Mouse (Mus musculus) forebrain, embryonic 10.5 days (tissue): ENCODE data around the gene Gng11. TPM values are rescaled to one million over a fixed set of nuclear protein-coding genes. Genes with fewer than 3 reads are reported as not detected.

Source experiments
- DNase-seq: peaks from one replicate; pipeline ENCODE4 v3.0.0-alpha.2; 2017; ENCODE audit warnings: low spot score; ENCODE audit errors: extremely low spot score
- H3K27ac ChIP-seq: fragments of 300-500 bp; sonication (generic); 2 replicates; pipeline ENCODE4 v1.5.1; 2016; ENCODE audit warnings: mild to moderate bottlenecking
- H3K27me3 ChIP-seq: fragments of 300-500 bp; sonication (generic); 2 replicates; pipeline ENCODE4 v1.6.1; 2016; ENCODE audit warnings: mild to moderate bottlenecking; ENCODE audit not compliant: poor library complexity, severe bottlenecking
- H3K36me3 ChIP-seq: fragments of 300-500 bp; sonication (generic); replicated peaks from 2 replicates; pipeline ENCODE4 v1.6.1; 2016; ENCODE audit warnings: mild to moderate bottlenecking, moderate library complexity
- H3K4me1 ChIP-seq: fragments of 300-500 bp; sonication (generic); 2 replicates; pipeline ENCODE4 v1.6.1; 2016
- H3K4me3 ChIP-seq: fragments of 300-500 bp; sonication (generic); 2 replicates; pipeline ENCODE4 v1.5.1; 2016; ENCODE audit warnings: mild to moderate bottlenecking, moderate library complexity
- H3K9me3 ChIP-seq: fragments of 300-500 bp; sonication (generic); 2 replicates; pipeline ENCODE4 v1.6.1; 2016; ENCODE audit warnings: mild to moderate bottlenecking, moderate library complexity
- WGBS: fragments of 180-500 bp; shearing (Covaris S2); methylation state at CpG from one replicate; pipeline ENCODE4 v1.1.7; 2016; 5-methylcytosine and 5-hydroxymethylcytosine counted together
- polyA plus RNA-seq: library from polyadenylated mRNA; unstranded; fragments of >200 nt; fragmentation: Nextera tagmentation; extraction: Ambion mirVana; gene quantifications from 2 replicates; pipeline ENCODE4 v1.2.1, GENCODE M21; 2016

Gene Gng11
- polyA plus RNA-seq = 24.3 and 26.4 TPM in 2 replicates

- H3K4me1 ChIP-seq = peaks cover 12% of the 10 kb centered on the region
- peak within 1 kb of the TSS; percentile 54 for H3K4me3 ChIP-seq
- H3K36me3 ChIP-seq = no peaks in the 10 kb centered on the region
- H3K27ac ChIP-seq = peak within 1 kb of the TSS; percentile 86
- H3K9me3 ChIP-seq = no peaks in the 10 kb centered on the region
- 2% methylated on average over 19 of the region's 19 CpGs for WGBS
- peak; percentile 35 for DNase-seq
- no peaks in the 10 kb centered on the region for H3K27me3 ChIP-seq
Measured at GRCm38 (mm10) chr6:4003890-4004306, at the start of gene Gng11. Gng11 (plus strand) TSS chr6:4003904.

DNA sequence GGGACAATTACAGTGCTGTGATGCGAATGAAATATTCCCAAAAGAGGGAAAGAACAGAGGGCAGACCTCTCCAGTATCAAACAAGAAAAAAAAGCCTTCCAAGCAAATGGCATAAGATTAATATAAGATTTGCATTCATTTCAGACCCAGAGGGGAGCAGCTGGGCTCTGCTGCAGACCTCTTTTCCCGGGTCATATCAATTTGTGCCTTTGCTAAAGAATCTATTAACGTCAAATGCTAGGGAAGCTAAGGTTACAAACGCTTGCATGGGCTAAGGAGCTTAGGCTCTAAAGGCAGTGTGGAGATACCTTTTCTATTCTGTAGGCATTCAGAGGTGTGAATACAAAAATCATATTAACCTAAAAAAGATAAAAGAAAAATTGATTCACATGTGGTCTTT, 48.7 kb upstream of the Gng11 start:
- Histone ChIP-seq H3K27ac (no peak overlapping the region), H3K36me3 (no peaks in the 10 kb centered on the region), H3K27me3 (no peaks in the 10 kb centered on the region), H3K4me1 (no peaks in the 10 kb centered on the region), H3K4me3 (no peak overlapping the region), H3K9me3 (no peaks in the 10 kb centered on the region)
- WGBS = 66% methylated on average over 4 of the region's 4 CpGs
- DNase-seq = no peak

DNA sequence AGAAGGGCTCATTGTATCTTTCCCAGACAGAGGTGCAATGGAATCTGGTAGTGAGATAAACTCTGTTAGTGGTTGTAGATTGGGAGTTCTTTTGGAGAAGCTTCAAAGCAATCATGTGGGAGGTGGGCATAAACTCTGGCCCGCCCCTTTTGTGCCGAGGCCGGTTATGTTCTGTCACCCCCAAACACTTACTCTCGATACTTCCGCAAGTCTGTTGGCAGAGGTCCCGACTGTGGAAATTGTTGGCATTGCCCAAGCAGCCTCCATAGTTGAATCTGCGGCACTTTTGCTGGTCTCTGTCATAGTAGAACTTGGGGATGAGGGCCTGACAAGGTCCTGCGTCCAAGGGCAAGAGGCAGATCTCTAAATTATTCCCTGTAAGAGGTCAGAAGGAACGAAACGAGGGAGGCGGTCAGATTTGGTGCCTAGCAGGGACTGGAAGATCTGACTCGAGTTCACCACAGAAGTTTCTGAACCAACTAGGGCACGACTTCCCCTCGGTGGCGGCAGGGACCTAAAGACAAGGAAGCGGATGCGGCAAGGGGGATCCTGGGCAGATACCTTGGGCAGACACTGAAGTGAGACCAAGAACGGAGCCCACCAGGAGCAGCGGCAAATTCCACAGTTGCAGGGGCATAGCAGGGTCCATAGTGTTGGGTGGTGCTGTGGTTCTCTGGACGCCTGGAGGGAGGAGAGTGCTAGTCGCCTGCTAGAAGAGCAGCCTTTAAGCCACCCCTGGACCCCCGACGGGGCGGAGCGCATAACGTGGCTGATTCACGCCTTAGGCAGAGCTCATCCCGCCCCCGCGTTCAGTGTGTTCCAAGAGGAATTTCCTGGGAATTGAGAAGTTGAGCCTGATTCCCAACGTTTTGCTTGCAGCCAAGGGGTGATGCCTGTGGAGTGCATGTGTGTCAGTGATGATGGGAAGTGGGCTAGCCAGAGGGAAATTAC, 35.8 kb upstream of the Gng11 start:
- DNase-seq = peak; percentile 14
- WGBS = 28% methylated on average over 31 of the region's 31 CpGs
- peaks cover 18% of the 10 kb centered on the region for H3K27me3 ChIP-seq
- H3K4me1 ChIP-seq = peaks cover 6% of the 10 kb centered on the region
- H3K27ac ChIP-seq = no peak overlapping the region
- H3K4me3 ChIP-seq = peak overlapping the region; percentile 31
- H3K36me3 ChIP-seq = no peaks in the 10 kb centered on the region
- no peaks in the 10 kb centered on the region for H3K9me3 ChIP-seq

DNA sequence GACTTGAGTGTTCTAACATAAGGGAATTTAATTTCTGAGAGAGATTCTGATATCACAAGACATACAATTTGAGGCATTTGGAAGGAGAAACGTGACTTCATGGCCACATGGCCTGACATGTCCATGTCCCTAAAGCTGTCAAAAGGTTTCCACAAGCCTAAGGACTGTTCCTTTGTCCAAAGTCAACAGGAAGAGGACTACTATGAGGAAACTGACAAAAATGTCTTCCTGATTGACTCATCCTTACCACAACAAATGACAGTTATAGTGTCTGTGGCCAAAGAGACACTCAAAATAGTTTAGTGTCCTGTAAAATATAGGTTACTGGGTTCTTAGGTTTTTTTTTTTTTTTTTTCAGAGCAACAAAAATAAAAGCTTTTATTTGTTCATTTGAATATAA, 30.0 kb upstream of the Gng11 start:
- Histone ChIP-seq H3K9me3 (no peaks in the 10 kb centered on the region), H3K4me1 (no peaks in the 10 kb centered on the region), H3K27ac (no peak overlapping the region), H3K4me3 (no peak overlapping the region), H3K27me3 (0 out of 2 replicates have a peak, but pooled peaks cover 3% of the 10 kb centered on the region), H3K36me3 (no peaks in the 10 kb centered on the region)
- 86% methylated on average over 1 of the region's 1 CpGs for WGBS
- DNase-seq = no peak

DNA sequence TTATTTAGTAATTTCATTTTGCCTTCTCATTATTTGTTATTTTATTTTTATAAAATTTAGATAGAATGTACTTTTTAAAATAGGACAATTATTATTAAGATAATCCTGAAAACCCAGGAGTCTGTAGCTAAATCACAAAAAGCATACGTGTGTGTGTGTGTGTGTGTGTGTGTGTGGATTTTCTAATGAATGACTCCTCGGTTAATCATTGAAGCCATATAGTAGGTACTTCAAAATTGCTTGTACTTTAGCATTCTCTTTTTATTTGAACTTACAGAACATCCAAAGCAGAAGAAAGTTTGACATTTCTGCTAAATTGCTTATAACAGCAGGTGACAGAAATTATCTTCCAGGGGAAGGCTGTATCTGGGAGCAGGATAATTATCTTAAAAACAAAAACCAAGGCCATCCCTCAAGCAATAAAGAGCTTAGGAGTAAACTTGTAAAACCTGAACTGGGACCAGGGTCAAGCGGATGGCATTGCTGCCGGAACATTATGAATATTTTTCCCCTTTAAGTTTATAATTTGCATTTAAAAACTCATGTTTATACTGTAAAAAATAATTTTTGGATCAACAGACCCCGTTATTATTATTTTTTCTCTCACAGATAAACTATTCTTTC, 20.9 kb upstream of the Gng11 start:
- Histone ChIP-seq H3K4me3 (no peak overlapping the region), H3K27me3 (no peaks in the 10 kb centered on the region), H3K27ac (no peak overlapping the region), H3K9me3 (no peaks in the 10 kb centered on the region), H3K4me1 (no peaks in the 10 kb centered on the region), H3K36me3 (no peaks in the 10 kb centered on the region)
- DNase-seq = no peak
- WGBS = 88% methylated on average over 5 of the region's 5 CpGs

DNA sequence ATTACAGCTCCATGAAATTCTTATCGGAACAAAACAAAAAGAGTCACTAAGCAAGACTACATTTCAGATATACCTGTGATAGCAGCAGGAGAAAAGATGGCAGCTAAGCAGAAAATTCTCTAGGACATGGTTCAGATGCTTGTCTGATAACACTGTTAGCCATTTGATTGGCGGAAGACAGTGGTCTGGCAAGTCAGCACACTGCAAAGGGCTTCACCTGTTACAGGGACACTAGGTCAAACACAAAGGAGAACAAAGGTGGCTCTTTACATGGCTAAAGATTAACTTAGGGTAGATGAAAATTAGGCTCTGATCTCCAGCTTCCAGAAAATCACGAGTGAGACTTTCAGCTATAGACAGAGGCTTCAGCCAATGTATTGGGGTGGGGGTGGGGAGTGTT, 15.0 kb upstream of the Gng11 start, which contains the start of gene Tfpi2:
Tfpi2 (minus strand) TSS at position 170 of the 400 bp plus-strand sequence.
- no peaks in the 10 kb centered on the region for H3K9me3 ChIP-seq
- no peaks in the 10 kb centered on the region for H3K36me3 ChIP-seq
- 85% methylated on average over 3 of the region's 3 CpGs for WGBS
- no peak within 1 kb of the TSS for H3K4me3 ChIP-seq
- no peaks in the 10 kb centered on the region for H3K4me1 ChIP-seq
- no peak within 1 kb of the TSS for H3K27ac ChIP-seq
- DNase-seq = no peak
- no peaks in the 10 kb centered on the region for H3K27me3 ChIP-seq

DNA sequence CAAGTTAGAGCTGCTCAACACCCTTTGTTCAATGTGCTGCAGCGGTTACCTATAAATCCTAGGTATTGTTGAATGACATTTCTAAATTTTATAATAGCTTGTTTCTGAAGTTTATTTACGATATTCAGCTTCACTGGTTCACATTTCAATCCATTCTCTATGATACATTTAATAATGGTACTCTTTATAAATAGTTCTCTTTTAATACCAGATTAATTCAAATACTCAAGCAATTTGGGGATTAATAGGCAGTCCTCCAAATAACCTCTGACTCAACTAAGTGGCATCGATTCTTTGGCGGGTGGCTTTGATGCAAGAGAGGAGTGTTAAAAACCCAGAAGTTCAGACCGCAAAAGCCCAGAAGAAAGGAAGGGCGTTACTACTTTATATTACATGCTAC, 10.2 kb upstream of the Gng11 start, which contains the start of gene Gngt1:
Gngt1 (plus strand) TSS at position 301 of the 400 bp plus-strand sequence.
- Histone ChIP-seq H3K36me3 (no peaks in the 10 kb centered on the region), H3K4me1 (no peaks in the 10 kb centered on the region), H3K4me3 (no peak within 1 kb of the TSS), H3K9me3 (no peaks in the 10 kb centered on the region), H3K27ac (no peak within 1 kb of the TSS), H3K27me3 (no peaks in the 10 kb centered on the region)
- no peak for DNase-seq
- 88% methylated on average over 6 of the region's 6 CpGs for WGBS

- Histone ChIP-seq H3K4me3 (no peak overlapping the region), H3K4me1 (peaks cover 3% of the 10 kb centered on the region; the same call in 1 of the 2 replicates), H3K36me3 (no peaks in the 10 kb centered on the region), H3K27ac (no peak overlapping the region), H3K9me3 (no peaks in the 10 kb centered on the region), H3K27me3 (no peaks in the 10 kb centered on the region)
- no peak for DNase-seq
- 81% methylated on average over 4 of the region's 4 CpGs for WGBS
Measured at GRCm38 (mm10) chr6:3998089-3998488, 5.6 kb upstream of the Gng11 start.

DNA sequence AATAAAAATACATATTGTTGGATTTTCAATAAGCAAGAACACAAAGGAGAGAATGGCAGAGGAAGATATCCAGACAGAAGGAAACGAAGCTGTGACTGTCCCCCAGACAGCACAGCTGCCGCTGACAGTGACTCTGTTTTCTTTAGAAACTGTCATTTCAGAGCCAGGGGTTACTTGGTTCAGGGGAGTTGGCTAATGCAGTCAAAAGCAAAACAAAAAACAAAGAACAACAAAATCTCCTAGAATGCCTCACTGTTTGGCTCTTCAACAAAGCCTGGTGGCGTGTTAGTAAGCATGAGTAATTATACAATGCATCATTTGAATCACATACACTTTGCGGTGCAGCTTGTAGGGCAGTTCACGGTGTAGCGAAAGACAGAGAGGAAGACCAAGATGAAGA, 4.4 kb upstream of the Gng11 start:
- Histone ChIP-seq H3K27ac (no peak overlapping the region), H3K27me3 (no peaks in the 10 kb centered on the region), H3K4me3 (no peak overlapping the region), H3K36me3 (no peaks in the 10 kb centered on the region), H3K9me3 (no peaks in the 10 kb centered on the region), H3K4me1 (peaks cover 11% of the 10 kb centered on the region)
- 81% methylated on average over 6 of the region's 6 CpGs for WGBS
- DNase-seq = no peak

- no peak overlapping the region for H3K4me3 ChIP-seq
- H3K27ac ChIP-seq = no peak overlapping the region
- DNase-seq = no peak
- no peaks in the 10 kb centered on the region for H3K36me3 ChIP-seq
- no peaks in the 10 kb centered on the region for H3K9me3 ChIP-seq
- WGBS = 82% methylated on average over 3 of the region's 3 CpGs
- H3K27me3 ChIP-seq = no peaks in the 10 kb centered on the region
- peaks cover 12% of the 10 kb centered on the region for H3K4me1 ChIP-seq
Measured at GRCm38 (mm10) chr6:4000716-4001115, 3.0 kb upstream of the Gng11 start.

- WGBS = 59% methylated on average over 4 of the region's 4 CpGs
- Histone ChIP-seq H3K4me3 (peak overlapping the region; percentile 54), H3K27me3 (no peaks in the 10 kb centered on the region), H3K36me3 (no peaks in the 10 kb centered on the region), H3K9me3 (no peaks in the 10 kb centered on the region), H3K27ac (peak overlapping the region; percentile 86), H3K4me1 (peaks cover 12% of the 10 kb centered on the region)
- DNase-seq = no peak
Measured at GRCm38 (mm10) chr6:4003445-4003844, 259 bp upstream of the Gng11 start.

DNA sequence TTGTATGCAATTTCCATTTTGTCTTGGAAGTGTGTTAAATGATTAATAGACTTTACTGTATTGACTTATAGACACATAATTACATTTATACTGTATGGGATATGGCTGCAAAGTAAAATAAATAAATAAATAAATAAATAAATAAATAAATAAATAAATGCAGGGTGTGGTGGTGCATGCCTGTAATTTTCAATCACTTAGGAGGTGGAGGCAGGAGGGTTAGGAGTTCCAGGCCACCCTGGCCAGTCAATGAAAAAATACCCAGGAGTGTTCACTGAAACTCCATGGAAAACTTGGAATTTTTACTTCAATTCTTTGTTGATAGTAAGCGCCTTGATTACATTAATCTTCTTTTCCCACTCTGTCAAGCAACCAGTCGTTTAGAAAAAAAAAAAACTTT, 1.1 kb downstream of the Gng11 start:
- Histone ChIP-seq H3K4me1 (peaks cover 12% of the 10 kb centered on the region), H3K4me3 (peak overlapping the region; percentile 54), H3K36me3 (no peaks in the 10 kb centered on the region), H3K27ac (no peak overlapping the region), H3K9me3 (no peaks in the 10 kb centered on the region), H3K27me3 (no peaks in the 10 kb centered on the region)
- WGBS = 83% methylated on average over 2 of the region's 2 CpGs
- no peak for DNase-seq

- H3K36me3 ChIP-seq = no peaks in the 10 kb centered on the region
- no peak for DNase-seq
- 88% methylated on average over 2 of the region's 2 CpGs for WGBS
- H3K9me3 ChIP-seq = no peaks in the 10 kb centered on the region
- H3K27ac ChIP-seq = no peak overlapping the region
- no peak overlapping the region for H3K4me3 ChIP-seq
- H3K4me1 ChIP-seq = peaks cover 8% of the 10 kb centered on the region
- no peaks in the 10 kb centered on the region for H3K27me3 ChIP-seq
Measured at GRCm38 (mm10) chr6:4008501-4009040, 4.9 kb downstream of the Gng11 start.
